Mouse (Mus musculus) G1E (cell line): ENCODE measurements at regions not wholly inside any gene's neighbourhood (a gene's known extent, or its start where the extent isn't known, plus 50 kb on each side); places are given as distances from the start of the nearest gene placed in this dataset.

Experiments used
- CTCF ChIP-seq: IDR thresholded peaks from 2 replicates; pipeline ENCODE4 v1.5.1; 2012; ENCODE audit warnings: low read depth, low read length, inconsistent platforms, mixed read lengths
- GATA1 ChIP-seq: IDR thresholded peaks from 2 replicates; pipeline ENCODE4 v1.6.1; 2012; ENCODE audit warnings: borderline replicate concordance, low read length, inconsistent platforms, mixed read lengths
- POLR2AphosphoS5 ChIP-seq: IDR thresholded peaks from 2 replicates; pipeline ENCODE4 v1.6.1; 2012; ENCODE audit warnings: low read depth, low read length, inconsistent platforms; ENCODE audit not compliant: insufficient replicate concordance
- TAL1 ChIP-seq: conservative IDR thresholded peaks from 2 replicates; pipeline ENCODE4 v1.6.1; 2012; ENCODE audit warnings: low read depth, low read length, inconsistent platforms, mixed read lengths

DNA sequence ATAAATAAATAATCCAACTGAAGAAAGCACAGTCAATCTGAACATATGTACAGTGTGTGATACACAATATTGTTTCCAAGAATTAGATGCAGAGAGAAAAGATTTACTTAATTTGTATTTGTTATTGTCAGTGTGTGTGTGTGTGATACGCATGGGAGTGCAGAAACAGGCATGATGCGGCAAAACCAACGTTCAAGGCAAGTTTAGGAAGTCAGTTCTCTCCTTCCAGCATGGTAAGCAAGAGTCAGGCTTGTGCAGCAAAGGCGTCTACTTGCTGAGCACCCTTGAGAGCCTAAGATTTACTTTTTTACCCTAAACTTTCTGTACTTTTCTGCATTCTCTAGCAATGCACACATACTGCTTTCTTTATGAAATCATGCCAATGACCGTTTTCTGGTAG, 102.7 kb upstream of the Sstr4 start:
- TF ChIP-seq CTCF (no peak), POLR2AphosphoS5 (no peak), GATA1 (no peak), TAL1 (no peak)
